Mouse (Mus musculus) lung, adult 2 months (tissue): ENCODE measurements around the gene Rgs16.

Experiments
- CTCF ChIP-seq: fragments of 200-500 bp; IDR thresholded peaks from 2 replicates; pipeline ENCODE4 v1.5.1; 2011; ENCODE audit warnings: mild to moderate bottlenecking, low read length, control low read depth; ENCODE audit not compliant: insufficient read depth
- POLR2A ChIP-seq: fragments of 200-500 bp; IDR thresholded peaks from 2 replicates; pipeline ENCODE4 v1.6.1; 2011; ENCODE audit warnings: low read depth, mild to moderate bottlenecking, control low read depth, low read length, borderline replicate concordance; ENCODE audit errors: extremely low read depth

GRCm38 (mm10) chr1:153695398-153695797 is 44.8 kb upstream of the Rgs16 start:
- TF ChIP-seq POLR2A (no peak), CTCF (no peak)
